Mouse (Mus musculus) splenic B cell, adult 2 months (primary cell): Measurements from ENCODE around the gene Dnm3.

ENCODE experiments used
- DNase-seq: peaks from one replicate; pipeline ENCODE4 v3.0.0-alpha.2; 2011; ENCODE audit warnings: low read depth, low spot score
- H3K27me3 ChIP-seq: 2 replicates; pipeline ENCODE4 v1.6.1; 2012; ENCODE audit warnings: mild to moderate bottlenecking, low read length, moderate library complexity, mixed read lengths; ENCODE audit not compliant: control insufficient read depth, poor library complexity, insufficient read depth, severe bottlenecking
- H3K36me3 ChIP-seq: 2 replicates; pipeline ENCODE4 v1.6.1; 2012; ENCODE audit warnings: mild to moderate bottlenecking, low read length, moderate library complexity, mixed read lengths; ENCODE audit not compliant: control insufficient read depth, poor library complexity, insufficient read depth, severe bottlenecking

The Dnm3 gene

DNA sequence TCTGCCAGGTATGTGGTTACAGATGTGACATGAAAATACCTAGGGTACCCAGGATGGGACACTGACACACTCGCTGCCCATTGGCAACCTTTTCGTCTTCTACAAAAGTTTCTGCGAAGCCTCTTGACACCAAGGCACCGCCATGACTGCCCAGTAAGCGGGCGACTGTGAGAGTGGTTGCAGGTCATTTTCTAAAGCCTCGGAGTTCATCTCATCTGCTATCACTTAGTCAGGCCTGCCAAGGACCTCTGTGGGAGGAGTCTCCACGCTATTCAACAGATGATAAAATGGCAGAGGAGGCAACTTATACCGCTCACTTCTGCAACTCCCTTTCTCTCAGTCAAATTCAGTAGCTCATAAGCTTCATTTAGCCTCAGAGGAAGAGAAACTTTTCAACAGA, 268.8 kb downstream of the Dnm3 start:
- no peaks in the 10 kb centered on the region for H3K27me3 ChIP-seq
- no peak for DNase-seq

GRCm38 (mm10) chr1:162207708-162208043, 270.2 kb downstream of the Dnm3 start:
- no peak for DNase-seq
- H3K36me3 ChIP-seq, result no peaks in the 10 kb centered on the region
- no peaks in the 10 kb centered on the region for H3K27me3 ChIP-seq

More for the DNA sequence above, 268.8 kb downstream of the Dnm3 start:
- no peaks in the 10 kb centered on the region for H3K36me3 ChIP-seq

GRCm38 (mm10) chr1:162206998-162207707, 270.7 kb downstream of the Dnm3 start:
- peak; percentile 29 for DNase-seq
- Histone ChIP-seq H3K36me3 (no peaks in the 10 kb centered on the region), H3K27me3 (no peaks in the 10 kb centered on the region)

GRCm38 (mm10) chr1:162202465-162203348, 275.1 kb downstream of the Dnm3 start:
- no peaks in the 10 kb centered on the region for H3K27me3 ChIP-seq
- no peaks in the 10 kb centered on the region for H3K36me3 ChIP-seq
- DNase-seq, result no peak

DNA sequence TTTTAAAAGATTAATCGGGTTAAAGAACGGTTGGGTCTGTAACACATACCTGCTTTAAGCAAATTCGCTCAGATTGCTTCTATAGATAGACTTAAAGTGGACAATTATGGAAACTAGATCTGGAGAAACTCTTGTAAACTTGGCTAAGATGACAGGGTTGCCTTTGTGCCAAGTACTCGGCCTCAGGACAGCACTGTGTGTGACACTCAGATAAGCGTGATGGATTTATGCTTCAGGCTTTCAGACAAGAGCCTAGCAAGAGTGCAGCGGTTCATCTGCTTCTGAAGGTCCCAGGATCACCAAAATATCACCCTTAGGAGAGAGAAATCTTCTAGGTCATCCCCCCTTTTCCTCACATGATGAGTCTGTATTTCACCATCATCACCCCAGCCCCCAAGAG, 277.4 kb downstream of the Dnm3 start:
- Histone ChIP-seq H3K36me3 (no peaks in the 10 kb centered on the region), H3K27me3 (no peaks in the 10 kb centered on the region)
- DNase-seq, result no peak

DNA sequence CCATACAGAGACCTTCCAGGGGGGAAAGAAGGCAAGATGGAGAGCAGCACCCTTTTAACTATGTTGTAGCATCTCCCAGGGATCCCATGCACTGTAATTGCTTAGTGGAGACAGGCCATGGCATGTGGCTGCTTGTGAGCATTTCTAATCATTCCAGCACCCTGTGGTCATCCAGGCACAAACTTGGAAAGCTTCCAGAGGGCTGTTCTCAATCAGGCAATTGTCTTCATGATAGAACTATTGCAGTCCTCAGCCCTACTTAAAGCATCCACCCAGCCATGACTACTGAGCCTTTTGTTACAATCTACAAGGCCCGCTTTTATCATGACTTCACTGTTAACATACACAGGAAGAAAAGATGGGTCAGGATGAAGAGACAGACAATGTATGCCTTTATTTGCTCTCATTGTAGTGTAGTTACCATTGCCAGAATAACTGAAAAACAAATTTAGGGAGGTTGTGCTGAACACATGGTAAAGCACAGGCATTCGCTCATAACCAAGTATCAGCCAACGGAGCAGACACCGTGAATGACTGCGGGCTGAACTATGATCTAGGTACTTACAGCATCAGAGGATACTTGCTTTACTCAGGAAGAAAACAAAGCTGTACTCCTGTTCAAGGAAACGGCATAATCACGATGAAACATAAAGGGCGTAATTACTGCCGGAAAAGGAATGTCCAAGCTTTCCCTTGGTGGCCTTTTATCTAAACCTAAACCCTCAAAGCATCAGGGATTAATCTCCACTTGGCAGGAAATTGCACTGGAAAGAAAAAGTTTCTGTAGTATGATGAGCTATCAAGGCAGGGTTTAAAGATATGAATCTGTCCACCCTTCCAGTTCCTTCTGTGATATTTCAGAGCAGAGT, 280.8 kb downstream of the Dnm3 start:
- no peak for DNase-seq

DNA sequence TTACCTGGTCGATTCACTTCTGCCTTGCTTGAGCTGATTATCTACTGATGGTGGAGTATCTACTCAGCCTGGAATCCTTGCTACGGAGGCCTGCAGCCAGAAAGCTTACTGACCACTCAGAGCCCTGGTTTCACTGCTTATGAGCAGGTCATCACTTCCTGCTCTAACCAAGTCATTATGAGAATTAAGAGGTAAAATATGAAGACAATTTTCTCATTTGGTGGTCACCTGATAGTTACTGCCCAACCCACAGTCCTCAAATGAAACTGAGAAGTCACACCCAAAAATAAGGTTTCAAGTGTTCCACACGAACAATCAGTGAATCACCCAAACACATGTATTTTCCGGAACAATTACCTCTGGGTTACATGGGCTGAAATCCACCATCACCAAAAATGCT, 289.1 kb downstream of the Dnm3 start:
- Histone ChIP-seq H3K36me3 (no peaks in the 10 kb centered on the region), H3K27me3 (no peaks in the 10 kb centered on the region)
- no peak for DNase-seq

More for the DNA sequence above, 280.8 kb downstream of the Dnm3 start:
- Histone ChIP-seq H3K27me3 (no peaks in the 10 kb centered on the region), H3K36me3 (no peaks in the 10 kb centered on the region)

DNA sequence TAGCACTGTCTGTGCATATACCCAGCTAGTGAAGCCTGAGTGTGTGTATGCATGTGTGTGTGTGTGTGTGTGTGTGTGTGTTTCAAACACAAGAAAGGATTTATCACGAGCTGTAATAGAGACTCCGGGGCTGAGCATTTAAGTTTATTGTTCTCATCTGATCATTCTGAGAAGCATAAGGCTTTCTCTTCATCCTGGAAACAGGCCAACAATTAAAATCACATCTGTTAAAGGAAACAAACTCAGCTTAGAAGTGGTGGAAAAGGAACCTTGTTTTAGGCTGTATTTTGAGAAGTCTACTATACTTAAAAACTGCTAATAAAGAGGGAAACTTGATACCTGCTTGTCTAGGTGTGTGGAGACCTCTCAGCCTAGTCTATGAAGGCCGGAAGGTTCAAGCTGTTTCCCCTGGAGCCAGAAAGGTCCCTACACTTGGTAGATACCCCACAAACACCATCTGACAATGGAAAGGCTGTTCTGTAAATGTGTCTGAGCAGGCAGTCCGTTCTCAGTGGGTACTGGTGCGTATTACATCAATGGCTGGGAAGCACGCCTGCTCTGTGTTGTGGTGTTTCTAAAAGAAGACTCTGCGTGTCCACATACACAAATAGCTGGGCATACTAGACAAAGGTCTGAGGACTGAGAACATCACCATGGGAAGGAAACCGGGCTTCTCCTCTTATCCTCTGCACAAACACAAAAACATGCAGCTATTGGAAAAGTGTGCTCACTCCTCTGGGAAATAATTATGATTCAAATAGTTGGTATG, 290.3 kb downstream of the Dnm3 start:
- no peak for DNase-seq
- Histone ChIP-seq H3K27me3 (no peaks in the 10 kb centered on the region), H3K36me3 (no peaks in the 10 kb centered on the region)

DNA sequence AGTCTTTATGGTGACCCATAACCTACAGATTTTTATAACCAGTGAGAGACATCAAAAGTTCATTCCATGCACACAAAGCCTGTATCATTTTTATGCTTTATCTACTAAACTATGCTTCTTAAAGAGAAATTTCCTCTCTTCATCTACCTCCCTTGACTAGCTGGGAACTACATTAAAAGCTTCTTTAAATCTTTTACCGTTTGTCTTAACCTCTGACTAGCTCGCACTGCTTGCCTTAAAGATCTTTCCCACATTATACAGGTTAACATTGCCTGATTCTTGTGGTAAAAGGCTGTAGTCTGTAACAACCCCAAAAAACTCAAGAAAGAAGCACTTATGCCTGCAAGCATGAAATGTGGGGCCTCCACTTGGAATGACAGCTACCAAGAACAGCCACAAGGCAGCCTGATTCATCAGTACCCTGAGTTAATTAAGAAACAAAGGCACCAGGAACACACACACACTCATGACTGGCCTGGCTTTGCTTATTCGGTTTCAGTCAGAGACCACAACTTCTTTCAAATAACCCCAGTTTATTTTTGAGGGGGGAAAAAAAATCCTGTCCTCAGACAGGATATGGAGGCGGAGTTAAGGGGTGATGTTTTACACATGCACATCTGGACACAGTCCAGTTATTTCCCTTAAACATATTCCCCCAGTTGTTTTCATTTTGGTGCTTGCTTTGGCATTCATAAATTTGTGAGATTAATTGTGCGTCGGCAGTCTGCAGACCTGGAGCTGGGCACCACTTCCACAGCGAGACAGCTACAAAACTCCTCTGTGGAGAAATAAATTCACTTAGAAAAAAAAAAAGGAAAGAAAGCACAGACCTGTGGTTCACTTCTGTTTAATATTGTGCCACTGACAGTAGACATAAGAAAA, 291.1 kb downstream of the Dnm3 start:
- DNase-seq, result peak; percentile 24
- H3K36me3 ChIP-seq, result no peaks in the 10 kb centered on the region
- H3K27me3 ChIP-seq, result no peaks in the 10 kb centered on the region

DNA sequence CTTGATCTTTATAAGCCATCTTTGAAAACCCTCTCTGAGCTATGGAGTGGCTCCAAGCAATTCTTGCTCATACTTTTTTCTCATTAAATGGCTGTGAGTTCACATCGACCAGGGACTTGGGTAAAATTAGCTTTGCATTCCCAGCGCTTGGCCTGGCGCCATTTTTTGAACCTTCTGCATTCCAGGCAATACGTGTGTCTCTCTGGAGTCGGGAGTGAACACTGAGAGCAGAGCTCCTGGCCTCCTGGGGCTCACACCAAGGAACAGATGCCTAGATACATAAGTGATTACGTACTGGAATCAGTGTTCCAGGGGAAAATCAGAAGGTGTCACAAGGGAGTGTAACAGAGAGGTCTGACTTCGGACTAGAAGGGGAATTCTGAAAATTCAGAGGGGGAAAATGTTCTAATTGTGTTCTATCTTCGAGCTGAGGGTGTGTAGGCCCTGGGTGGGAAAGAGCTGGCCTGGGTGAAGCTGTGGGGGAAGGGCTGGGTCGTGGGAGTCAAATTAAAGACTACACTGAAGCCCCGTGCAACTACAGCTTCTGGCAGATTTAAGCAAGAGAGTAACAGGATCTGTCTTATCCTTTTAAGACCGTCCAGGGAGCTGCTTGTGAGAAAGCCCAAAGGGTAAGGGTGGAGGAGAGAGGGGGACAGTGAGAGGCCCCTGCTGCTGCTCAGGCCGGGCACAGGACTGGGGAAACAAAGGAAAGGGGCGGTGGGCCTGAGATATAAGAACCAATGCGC, 293.7 kb downstream of the Dnm3 start:
- Histone ChIP-seq H3K27me3 (no peaks in the 10 kb centered on the region), H3K36me3 (no peaks in the 10 kb centered on the region)
- no peak for DNase-seq

GRCm38 (mm10) chr1:162183438-162183837, 294.4 kb downstream of the Dnm3 start:
- no peaks in the 10 kb centered on the region for H3K36me3 ChIP-seq
- no peaks in the 10 kb centered on the region for H3K27me3 ChIP-seq
- no peak for DNase-seq

DNA sequence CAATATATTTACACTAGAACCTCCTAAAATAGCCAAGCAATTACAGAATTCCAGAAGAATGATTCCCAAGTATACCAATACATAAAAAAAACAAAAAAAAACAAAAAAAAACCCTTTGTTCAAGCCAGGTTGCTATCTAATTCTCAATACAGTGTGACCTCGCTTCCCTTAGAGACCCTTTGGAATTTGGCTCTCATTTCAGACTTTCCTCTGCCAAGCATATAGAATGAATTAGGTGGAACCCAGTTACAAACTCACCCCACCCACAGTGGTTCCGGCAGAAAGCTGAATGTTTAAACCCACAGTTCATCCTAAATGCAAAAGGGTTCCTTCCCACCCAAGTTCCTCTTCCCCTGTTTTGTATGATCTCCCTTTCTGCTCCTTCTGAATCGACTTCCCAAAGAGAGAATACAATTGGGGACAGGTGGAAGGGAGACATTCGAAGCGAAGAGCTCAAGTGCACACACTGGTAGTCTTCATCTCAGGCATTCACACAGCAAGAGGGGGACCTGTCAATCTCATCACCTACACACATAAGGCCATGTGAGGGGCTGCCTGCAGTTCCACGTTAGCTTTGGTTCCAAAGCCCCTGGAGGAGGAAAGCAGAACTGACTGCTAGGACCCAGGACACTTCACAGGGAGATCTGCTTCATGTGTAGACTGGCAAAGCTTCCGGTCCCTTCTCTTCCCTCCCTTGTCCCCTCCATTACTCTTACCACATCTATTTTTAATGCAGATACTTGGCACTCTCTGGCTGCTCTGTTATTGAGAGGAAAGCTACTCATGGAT, 296.5 kb downstream of the Dnm3 start:
- no peak for DNase-seq
- no peaks in the 10 kb centered on the region for H3K27me3 ChIP-seq
- no peaks in the 10 kb centered on the region for H3K36me3 ChIP-seq
